Mouse (Mus musculus) cerebellum, adult 2 months (tissue): ENCODE data around the gene Zfp609. TPM values are rescaled to one million over a fixed set of nuclear protein-coding genes. Genes with fewer than 3 reads are reported as not detected.

ENCODE experiments used
- DNase-seq, 2 experiments: peaks; one replicate each; pipeline ENCODE4 v3.0.0; 2021
- H3K27ac ChIP-seq: fragments of 200-500 bp; 2 replicates; pipeline ENCODE4 v1.5.1; 2012; ENCODE audit warnings: low read length, control low read depth, inconsistent platforms; ENCODE audit not compliant: insufficient read depth
- H3K27me3 ChIP-seq: fragments of 200-500 bp; 2 replicates; pipeline ENCODE4 v1.6.1; 2012; ENCODE audit warnings: inconsistent platforms, mild to moderate bottlenecking, low read length, moderate library complexity; ENCODE audit not compliant: control insufficient read depth, insufficient read depth
- H3K4me1 ChIP-seq: fragments of 200-500 bp; 2 replicates; pipeline ENCODE4 v1.6.1; 2011; ENCODE audit warnings: low read length; ENCODE audit not compliant: control insufficient read depth, insufficient read depth
- H3K4me3 ChIP-seq: fragments of 200-500 bp; replicated peaks from 2 replicates; pipeline ENCODE3; 2011; ENCODE audit warnings: mild to moderate bottlenecking, low read depth, low read length, control low read depth; ENCODE audit not compliant: insufficient read depth
- CTCF ChIP-seq: fragments of 200-500 bp; IDR thresholded peaks from 2 replicates; pipeline ENCODE4 v1.5.1; 2011; ENCODE audit warnings: low read depth, mild to moderate bottlenecking, control low read depth, low read length, moderate library complexity, borderline replicate concordance; ENCODE audit not compliant: insufficient read depth
- POLR2A ChIP-seq: fragments of 200-500 bp; IDR thresholded peaks from 2 replicates; pipeline ENCODE4 v1.6.1; 2011; ENCODE audit warnings: low read length, control low read depth, borderline replicate concordance; ENCODE audit not compliant: insufficient read depth
- WGBS: fragments of 180-500 bp; shearing (Covaris S2); methylation state at CpG from one replicate; pipeline ENCODE4 v1.1.7; 2018; 5-methylcytosine and 5-hydroxymethylcytosine counted together
- polyA plus RNA-seq: library from polyadenylated mRNA; depleted of rRNA; stranded (reverse); fragments of >200 nt; gene quantifications from 2 replicates; pipeline ENCODE4 v1.2.3, GENCODE M21; 2012

Gene Zfp609
- polyA plus RNA-seq, 1 experiment: 19.2 TPM

- DNase-seq: no peak
- no peaks in the 10 kb centered on the region for H3K27me3 ChIP-seq
- 24% methylated on average over 1 of the region's 1 CpGs for WGBS
- H3K27ac ChIP-seq: no peak overlapping the region
- H3K4me1 ChIP-seq: no peaks in the 10 kb centered on the region
- no peak for TF ChIP-seq POLR2A
- no peak for TF ChIP-seq CTCF
- no peak overlapping the region for H3K4me3 ChIP-seq
These were observed 50.4 kb downstream of the Zfp609 start for GRCm38 (mm10) chr9:65776874-65777432.

- WGBS: 39% methylated on average over 8 of the region's 8 CpGs
These were observed 51.1 kb downstream of the Zfp609 start for GRCm38 (mm10) chr9:65776137-65776872.

GRCm38 (mm10) chr9:65773783-65774182, 53.6 kb downstream of the Zfp609 start:
- no peak for DNase-seq
- WGBS: 99% methylated on average over 7 of the region's 7 CpGs

More at GRCm38 (mm10) chr9:65776137-65776872, 51.1 kb downstream of the Zfp609 start:
- H3K27me3 ChIP-seq: no peaks in the 10 kb centered on the region
- TF ChIP-seq CTCF: no peak
- no peak for TF ChIP-seq POLR2A
- no peak overlapping the region for H3K4me3 ChIP-seq
- DNase-seq: no peak
- no peak overlapping the region for H3K27ac ChIP-seq
- H3K4me1 ChIP-seq: no peaks in the 10 kb centered on the region; the same call in 1 of the 2 replicates

GRCm38 (mm10) chr9:65771011-65771664, 56.2 kb downstream of the Zfp609 start:
- no peak for DNase-seq
- H3K27ac ChIP-seq: no peak overlapping the region
- 43% methylated on average over 11 of the region's 11 CpGs for whole genome bisulfite sequencing

More at GRCm38 (mm10) chr9:65773783-65774182, 53.6 kb downstream of the Zfp609 start:
- peaks cover 3% of the 10 kb centered on the region; the same call in 1 of the 2 replicates for H3K4me1 ChIP-seq
- no peak overlapping the region for H3K4me3 ChIP-seq
- H3K27ac ChIP-seq: no peak overlapping the region
- TF ChIP-seq CTCF (no peak), POLR2A (no peak)
- H3K27me3 ChIP-seq: no peaks in the 10 kb centered on the region

GRCm38 (mm10) chr9:65762728-65763127, 64.6 kb downstream of the Zfp609 start:
- H3K4me3 ChIP-seq: no peak overlapping the region
- no peak for DNase-seq
- TF ChIP-seq CTCF: no peak
- no peak for TF ChIP-seq POLR2A
- WGBS: 74% methylated on average over 4 of the region's 4 CpGs
- H3K27ac ChIP-seq: no peak overlapping the region
- peaks cover 8% of the 10 kb centered on the region for H3K4me1 ChIP-seq
- H3K27me3 ChIP-seq: no peaks in the 10 kb centered on the region

More at GRCm38 (mm10) chr9:65771011-65771664, 56.2 kb downstream of the Zfp609 start:
- no peak for TF ChIP-seq POLR2A
- Histone ChIP-seq H3K4me1 (peaks cover 3% of the 10 kb centered on the region; the same call in 1 of the 2 replicates), H3K4me3 (no peak overlapping the region), H3K27me3 (no peaks in the 10 kb centered on the region)

GRCm38 (mm10) chr9:65759992-65760391, 67.4 kb downstream of the Zfp609 start:
- Histone ChIP-seq H3K27me3 (no peaks in the 10 kb centered on the region), H3K27ac (no peak overlapping the region), H3K4me1 (peaks cover 8% of the 10 kb centered on the region), H3K4me3 (no peak overlapping the region)
- DNase-seq: no peak
- no peak for TF ChIP-seq CTCF
- no peak for TF ChIP-seq POLR2A
- WGBS: 12% methylated on average over 8 of the region's 8 CpGs

- H3K27me3 ChIP-seq: no peaks in the 10 kb centered on the region
- H3K4me1 ChIP-seq: peaks cover 8% of the 10 kb centered on the region
- 27% methylated on average over 5 of the region's 5 CpGs for WGBS
- DNase-seq: peak in 1 of 2 experiments; percentile 57
- H3K27ac ChIP-seq: no peak overlapping the region
- H3K4me3 ChIP-seq: no peak overlapping the region
- TF ChIP-seq CTCF (no peak), POLR2A (no peak)
These were observed 68.1 kb downstream of the Zfp609 start for GRCm38 (mm10) chr9:65759256-65759655.

GRCm38 (mm10) chr9:65757826-65758225, 69.5 kb downstream of the Zfp609 start:
- no peak for DNase-seq
- H3K27me3 ChIP-seq: no peaks in the 10 kb centered on the region
- WGBS: 82% methylated on average over 3 of the region's 3 CpGs

More at GRCm38 (mm10) chr9:65757826-65758225, 69.5 kb downstream of the Zfp609 start:
- TF ChIP-seq CTCF: no peak
- TF ChIP-seq POLR2A: no peak
- H3K4me1 ChIP-seq: peaks cover 8% of the 10 kb centered on the region
- no peak overlapping the region for H3K4me3 ChIP-seq
- no peak overlapping the region for H3K27ac ChIP-seq
